Mouse (Mus musculus): ENCODE results near the gene Hmces. TPM values are rescaled to one million over a fixed set of nuclear protein-coding genes. Genes with fewer than 3 reads are reported as not detected.

Hmces gene
- polyA plus RNA-seq, 1 experiment = 28.9 TPM

DNA sequence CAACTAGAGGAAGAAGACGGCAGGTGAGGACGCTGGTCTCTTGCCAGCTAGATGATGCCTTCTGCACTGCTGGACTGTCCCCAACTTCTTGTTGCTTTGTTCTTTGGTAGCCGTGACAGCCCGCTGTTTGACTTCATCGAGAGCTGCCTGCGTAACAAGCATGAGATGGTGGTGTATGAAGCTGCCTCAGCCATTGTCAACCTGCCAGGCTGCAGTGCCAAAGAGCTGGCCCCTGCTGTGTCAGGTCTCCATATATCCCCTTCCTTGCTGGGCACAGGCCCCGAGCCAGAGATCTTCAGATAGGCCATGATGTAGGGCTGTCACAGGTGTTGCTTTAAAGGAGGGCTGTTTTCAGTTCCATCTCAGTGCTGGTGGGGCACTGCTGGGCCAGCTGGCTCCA lies 19.8 kb upstream of the Hmces start:
- TF ChIP-seq GATA1 (IDR thresholded peaks at IDR 0.05; ENCODE audit: low read length) = no peak

- no peak for TF ChIP-seq GATA1 (IDR thresholded peaks at IDR 0.05; ENCODE audit: low read length)
Observed at GRCm38 (mm10) chr6:87898028-87898427, 15.7 kb upstream of the Hmces start.

GRCm38 (mm10) chr6:87906632-87907031 lies 7.1 kb upstream of the Hmces start:
- TF ChIP-seq GATA1 (IDR thresholded peaks at IDR 0.05; ENCODE audit: low read length) = no peak

- no peak for TF ChIP-seq GATA1 (IDR thresholded peaks at IDR 0.05; ENCODE audit: low read length)
Observed at GRCm38 (mm10) chr6:87909181-87909580, 4.6 kb upstream of the Hmces start.

DNA sequence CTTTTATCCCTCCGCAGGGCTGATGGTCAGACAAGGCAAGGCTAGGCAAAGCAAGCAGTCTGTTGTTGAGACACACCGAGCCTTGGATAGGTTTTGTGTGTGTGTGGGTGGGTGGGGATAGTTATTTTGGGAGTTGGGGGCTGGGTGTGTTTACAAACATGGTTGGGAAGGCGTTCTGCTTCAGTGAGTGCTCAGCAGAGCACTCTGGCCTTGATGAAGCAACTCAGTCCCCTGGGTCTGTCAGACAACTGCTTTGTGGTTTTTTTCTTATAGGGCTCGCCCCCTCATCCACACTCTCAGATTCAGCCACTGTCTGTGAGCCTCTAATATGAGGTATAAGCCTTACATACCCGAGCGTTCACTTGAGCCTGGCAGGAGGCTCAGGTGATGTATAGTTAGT lies 2.2 kb upstream of the Hmces start:
- TF ChIP-seq GATA1 (IDR thresholded peaks at IDR 0.05; ENCODE audit: low read length) = no peak

DNA sequence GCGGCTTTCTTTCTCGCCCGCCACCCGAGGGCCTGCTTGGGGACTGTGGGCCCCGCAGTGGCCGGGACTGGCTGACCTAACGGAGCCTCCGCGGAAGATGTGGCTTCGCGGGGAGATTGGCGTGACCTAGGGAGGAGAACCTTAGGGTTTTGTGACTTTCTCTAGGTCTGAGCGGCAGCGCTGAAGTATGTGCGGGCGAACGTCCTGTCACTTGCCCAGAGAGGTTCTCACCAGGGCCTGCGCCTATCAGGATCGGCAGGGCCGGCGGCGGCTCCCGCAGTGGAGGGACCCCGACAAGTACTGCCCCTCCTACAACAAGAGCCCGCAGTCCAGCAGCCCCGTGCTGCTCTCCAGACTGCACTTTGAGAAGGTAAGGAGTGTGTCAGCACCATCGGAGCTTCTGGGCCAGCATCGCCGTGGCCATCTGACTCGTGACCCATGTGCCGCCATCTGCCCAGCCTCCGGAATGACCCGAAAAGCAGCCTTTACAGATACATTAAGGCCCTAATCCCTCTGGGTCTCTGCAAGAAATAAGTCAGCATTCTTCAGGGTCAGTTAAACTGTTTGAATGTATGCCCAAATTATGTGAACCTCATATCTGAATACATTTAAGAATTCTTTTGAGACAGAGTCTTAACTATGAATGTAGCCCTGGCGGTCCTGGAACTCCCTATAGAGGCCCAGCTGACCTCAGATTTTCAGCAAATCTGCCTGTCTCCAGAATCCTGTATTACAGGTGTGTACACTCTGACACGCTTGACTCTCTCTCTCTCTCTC lies 779 bp downstream of the Hmces start:
- no peak for TF ChIP-seq GATA1 (IDR thresholded peaks at IDR 0.05; ENCODE audit: low read length)

DNA sequence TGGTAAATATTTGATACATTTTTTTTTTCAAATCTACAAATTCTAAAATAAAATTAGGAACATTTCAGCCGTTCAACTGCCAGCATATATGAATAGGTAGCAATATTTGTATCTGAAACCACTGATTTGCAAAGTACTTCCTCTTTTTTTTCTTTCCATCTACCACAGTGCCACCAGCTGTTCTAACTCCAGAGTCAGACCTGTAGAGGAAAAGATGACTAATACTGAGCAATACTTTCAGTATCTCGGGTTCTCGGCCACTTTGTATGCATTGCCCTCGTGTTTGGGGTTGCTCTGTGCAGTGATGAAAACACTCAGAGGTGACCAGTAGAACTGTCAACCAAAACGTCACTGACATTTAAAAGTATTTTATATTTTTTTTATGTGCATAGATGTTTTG lies 2.2 kb downstream of the Hmces start:
- TF ChIP-seq GATA1 (IDR thresholded peaks at IDR 0.05; ENCODE audit: low read length) = no peak

DNA sequence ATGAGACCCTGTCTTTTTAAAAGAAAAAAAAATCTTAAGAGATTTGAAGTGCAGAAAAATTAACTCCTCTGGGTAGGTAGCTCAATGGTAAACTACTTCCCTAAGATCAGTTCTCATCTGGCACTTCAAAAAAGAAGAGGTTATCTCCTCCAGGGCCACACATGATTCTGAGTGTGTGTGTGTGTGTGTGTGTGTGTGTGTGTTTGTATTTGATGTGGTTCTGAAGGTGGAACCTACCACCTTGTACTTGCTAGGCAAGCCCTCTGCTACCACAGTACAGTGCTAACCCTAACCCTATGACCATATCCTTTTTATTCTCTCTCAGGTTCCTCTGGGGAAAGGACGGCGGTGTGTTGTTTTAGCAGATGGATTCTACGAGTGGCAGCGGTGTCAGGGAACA lies 7.5 kb downstream of the Hmces start:
- TF ChIP-seq GATA1 (IDR thresholded peaks at IDR 0.05; ENCODE audit: low read length) = no peak

GRCm38 (mm10) chr6:87923624-87924023 lies 9.9 kb downstream of the Hmces start:
- no peak for TF ChIP-seq GATA1 (IDR thresholded peaks at IDR 0.05; ENCODE audit: low read length)

DNA sequence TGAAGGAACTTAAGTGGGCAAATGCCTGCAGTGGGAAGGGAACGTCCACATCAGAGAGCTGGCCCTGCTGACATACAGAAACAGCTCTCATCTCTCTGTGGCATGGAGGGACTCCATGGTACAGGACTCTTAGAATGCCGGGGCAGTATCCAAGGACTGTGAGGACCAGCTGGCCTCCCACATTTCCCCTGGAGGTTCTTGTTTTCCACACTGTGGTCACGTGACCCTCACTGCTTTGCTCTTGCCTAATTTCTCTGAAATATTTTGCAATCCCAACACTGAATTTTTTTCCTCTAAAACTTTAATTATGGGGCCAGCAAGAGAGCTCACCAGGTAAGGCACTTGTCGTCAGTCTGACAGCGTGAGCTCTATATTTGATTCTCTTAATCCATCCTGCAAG lies 21.3 kb downstream of the Hmces start:
- no peak for TF ChIP-seq GATA1 (IDR thresholded peaks at IDR 0.05; ENCODE audit: low read length)

DNA sequence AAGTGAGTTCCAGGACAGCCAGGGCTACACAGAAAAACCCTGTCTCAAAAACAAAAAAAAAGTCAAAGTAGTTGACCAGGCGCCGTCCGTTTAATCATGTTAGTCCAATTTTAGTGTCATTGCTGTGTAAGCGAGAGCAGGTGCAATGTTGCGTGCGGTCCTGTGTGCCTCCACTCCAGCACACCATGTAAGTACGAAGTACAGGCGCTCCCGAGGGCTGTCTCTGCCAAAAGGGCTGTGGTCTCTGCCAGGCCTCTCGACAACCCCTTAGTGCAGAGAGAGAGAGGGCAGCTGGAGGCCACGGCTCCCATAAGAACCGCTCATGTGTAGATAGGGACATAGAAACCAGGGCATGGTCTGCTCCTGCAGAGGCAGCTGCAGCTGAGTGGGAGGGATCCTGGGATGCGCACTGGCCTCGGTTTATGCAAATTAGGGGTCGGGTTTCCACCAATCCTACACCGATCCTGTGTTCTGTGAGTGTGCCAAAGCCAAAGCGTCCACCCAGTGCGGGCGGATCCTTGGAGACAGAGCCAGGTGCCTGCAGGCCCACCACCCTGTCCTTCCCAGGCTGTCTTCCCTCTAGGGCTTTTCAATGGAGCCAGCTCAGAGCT lies 23.5 kb downstream of the Hmces start:
- TF ChIP-seq GATA1 (IDR thresholded peaks at IDR 0.05; ENCODE audit: low read length) = no peak

- no peak for TF ChIP-seq GATA1 (IDR thresholded peaks at IDR 0.05; ENCODE audit: low read length)
Observed at GRCm38 (mm10) chr6:87938941-87939340, 25.2 kb downstream of the Hmces start.

- no peak for TF ChIP-seq GATA1 (IDR thresholded peaks at IDR 0.05; ENCODE audit: low read length)
Observed at GRCm38 (mm10) chr6:87942179-87942578, 28.4 kb downstream of the Hmces start.

GRCm38 (mm10) chr6:87970041-87970440 lies 56.3 kb downstream of the Hmces start:
- no peak for TF ChIP-seq GATA1 (IDR thresholded peaks at IDR 0.05; ENCODE audit: low read length)

DNA sequence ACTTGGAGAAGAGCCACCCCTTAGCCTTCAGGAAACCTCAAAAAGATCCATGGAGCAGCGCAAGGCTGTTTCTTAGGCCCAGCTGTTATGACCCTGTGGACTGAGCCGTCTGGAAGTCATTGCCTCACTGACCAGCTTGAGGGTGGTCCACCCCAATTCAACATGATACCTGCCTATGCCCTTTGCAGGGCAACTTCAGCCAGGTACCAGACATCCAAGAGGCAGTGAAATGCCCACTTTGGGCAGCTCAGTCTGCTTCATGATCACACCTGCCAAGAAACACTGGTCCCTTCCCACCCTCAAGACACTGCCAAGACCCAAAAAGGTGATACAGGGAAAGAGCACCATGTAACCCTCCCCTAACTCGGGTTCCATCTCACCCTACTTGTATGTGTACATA lies 66.0 kb downstream of the Hmces start:
- no peak for TF ChIP-seq GATA1 (IDR thresholded peaks at IDR 0.05; ENCODE audit: low read length)

DNA sequence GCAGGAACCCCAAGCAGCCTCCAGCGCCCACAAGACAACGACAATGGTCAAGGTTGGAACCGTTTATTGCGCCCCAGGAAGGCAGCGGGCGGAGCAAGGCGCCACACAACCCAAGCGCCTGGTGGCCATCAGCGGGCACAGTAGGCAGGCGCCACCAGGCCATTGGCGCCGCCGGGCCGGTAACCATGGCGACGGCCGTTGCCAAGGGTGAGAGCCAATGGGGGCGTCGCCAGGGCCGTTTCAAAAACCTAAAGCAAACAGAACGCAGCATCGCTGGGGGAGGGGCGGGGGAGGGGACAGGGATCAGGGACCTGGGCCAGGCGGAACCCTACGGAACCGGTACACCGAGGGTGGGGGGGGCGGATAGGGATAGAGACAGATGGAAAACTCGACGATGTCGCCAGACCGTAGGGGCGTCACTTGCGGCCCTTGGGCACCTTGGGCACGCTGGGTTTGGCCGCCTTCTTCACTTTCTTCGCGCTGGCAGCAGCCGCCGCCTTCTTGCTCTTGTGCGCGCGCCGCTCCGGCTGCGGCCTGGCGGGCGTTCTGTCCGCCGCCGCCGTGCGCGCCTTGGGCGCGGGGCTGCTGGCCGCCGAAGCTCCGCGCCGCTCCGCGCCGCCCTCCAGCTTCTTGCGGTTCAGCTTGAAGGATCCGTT lies 66.8 kb downstream of the Hmces start:
- no peak for TF ChIP-seq GATA1 (IDR thresholded peaks at IDR 0.05; ENCODE audit: low read length)

DNA sequence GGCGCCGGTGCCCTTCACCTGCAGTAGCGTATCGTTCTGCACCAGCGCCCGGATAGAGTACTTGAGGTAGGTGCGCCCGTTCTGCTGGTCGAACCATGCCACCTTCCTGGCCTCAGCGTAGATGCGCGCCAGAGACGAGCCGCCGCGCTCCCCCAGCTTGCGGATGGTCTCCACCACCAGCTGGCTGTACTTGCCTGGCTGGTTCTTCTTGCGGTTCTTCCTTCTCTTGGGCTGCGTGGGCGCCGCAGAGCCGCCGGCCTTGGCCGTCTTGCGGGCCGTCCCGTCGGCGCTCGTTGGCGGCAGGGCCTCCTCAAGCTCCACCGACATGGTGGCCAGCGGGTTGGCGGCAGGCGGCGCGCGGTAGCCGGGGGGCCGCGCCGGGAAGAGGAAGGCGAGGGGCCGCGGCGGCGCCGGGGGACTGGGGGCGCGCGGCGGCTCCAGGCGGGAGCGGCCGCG lies 67.3 kb downstream of the Hmces start:
- no peak for TF ChIP-seq GATA1 (IDR thresholded peaks at IDR 0.05; ENCODE audit: low read length)

Data from G1E-ER4 (cell line).